Mouse (Mus musculus): ENCODE data around the gene Rgs6.

Rgs6 gene

GRCm38 (mm10) chr12:83043980-83044620, 456.0 kb downstream of the Rgs6 start:
- DNase-seq: no peak

- no peak for DNase-seq
Observed at GRCm38 (mm10) chr12:83044621-83044990, 456.5 kb downstream of the Rgs6 start.

GRCm38 (mm10) chr12:83045001-83045531, 457.0 kb downstream of the Rgs6 start:
- DNase-seq: no peak

DNA sequence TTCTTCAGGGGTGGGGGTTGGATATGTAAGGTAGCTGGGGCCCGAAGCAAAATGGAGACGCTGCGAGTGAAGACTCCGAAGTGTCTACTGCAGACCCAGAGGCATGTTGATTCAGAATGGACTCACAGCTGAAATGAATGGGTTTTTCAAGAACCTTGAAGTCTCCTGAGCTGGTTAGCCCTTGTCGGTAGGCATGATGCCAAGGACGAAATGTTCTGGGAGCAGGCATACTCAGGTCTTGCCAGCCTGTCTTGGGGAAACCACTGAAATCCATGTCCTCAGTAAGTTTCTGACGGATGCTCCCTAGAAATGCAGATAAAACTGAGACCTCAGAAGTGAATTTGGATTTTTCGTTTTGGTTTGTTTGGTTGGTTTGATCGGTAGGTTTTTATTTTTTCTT, 458.6 kb downstream of the Rgs6 start:
- DNase-seq: no peak

DNA sequence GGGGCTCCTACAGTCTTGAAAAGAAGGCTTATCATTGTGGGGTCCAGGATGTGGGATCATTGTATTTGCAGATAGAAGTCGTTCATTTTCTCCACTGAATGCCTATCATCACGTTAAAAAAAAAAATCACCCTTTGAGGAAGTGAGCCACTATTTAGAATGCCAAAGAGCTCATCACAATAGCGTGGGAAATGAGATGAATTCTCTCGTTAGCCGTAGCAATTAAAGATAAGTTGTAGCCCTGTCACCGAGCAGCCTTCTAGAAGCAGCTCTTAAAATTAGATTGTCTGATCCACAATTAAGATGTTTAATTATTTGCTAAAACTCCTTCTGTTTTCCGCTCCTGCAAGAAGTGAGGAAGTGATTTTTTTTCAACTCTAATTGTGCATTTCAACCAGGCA, 459.6 kb downstream of the Rgs6 start:
- DNase-seq: no peak

DNA sequence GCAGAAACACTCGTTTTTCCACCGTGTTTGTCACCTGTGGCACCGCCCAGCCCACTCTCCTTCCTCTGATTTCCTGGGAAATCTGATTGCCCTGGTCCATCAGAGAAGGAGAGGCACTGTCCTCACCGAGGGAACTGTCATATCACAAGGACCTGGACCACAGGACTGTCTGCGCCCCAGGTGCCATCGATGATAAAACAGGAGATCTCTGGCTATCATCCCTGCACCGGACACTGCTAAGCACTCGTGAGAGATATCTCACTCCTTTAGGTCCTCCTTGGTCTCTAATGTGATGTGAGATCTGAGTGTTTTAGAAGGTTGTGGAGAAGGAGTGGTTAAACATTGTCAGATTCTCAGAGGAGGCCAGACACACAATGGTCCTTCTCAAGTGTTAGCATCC, 462.4 kb downstream of the Rgs6 start:
- peak; percentile 16 for DNase-seq

DNA sequence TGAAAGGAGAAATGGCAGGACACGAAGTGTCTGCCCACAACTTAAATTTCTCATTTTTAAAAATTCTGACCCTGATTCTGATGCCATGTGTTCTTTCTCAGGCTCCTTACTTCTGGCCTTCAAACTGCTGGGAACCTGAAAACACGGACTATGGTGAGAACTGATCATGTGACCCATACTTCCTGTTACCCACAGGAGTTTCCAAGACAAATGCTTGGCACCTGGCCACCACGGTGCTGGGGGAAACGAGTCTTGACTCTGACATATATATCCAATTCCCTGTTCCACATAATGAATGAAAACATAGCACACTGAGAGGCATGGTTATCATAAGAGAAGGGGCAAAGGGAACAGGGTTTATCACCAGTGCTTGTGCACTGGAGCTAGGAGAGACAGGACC, 464.3 kb downstream of the Rgs6 start:
- no peak for DNase-seq

DNA sequence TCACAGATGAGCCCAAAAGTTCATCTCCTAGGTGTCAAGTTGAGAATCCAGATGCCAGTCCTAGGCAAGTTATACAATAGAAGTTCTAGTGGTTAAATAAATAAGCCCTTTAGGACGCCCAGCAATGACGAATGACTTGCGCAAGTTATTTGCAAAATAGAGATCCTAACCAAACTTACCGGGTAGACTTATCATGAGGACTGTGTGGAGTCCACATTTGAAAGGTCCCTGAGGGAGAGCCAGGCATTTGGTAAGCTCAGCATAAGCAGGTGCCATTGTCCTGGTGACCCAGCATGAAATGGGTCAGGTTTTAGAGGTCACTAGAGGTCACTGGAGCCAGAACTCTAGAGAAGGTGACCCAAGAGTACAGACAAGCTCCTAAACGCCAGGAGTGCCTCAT, 467.6 kb downstream of the Rgs6 start:
- no peak for DNase-seq

GRCm38 (mm10) chr12:83066426-83066825, 478.3 kb downstream of the Rgs6 start:
- no peak for DNase-seq

GRCm38 (mm10) chr12:83070848-83071247, 482.8 kb downstream of the Rgs6 start:
- no peak for DNase-seq

DNA sequence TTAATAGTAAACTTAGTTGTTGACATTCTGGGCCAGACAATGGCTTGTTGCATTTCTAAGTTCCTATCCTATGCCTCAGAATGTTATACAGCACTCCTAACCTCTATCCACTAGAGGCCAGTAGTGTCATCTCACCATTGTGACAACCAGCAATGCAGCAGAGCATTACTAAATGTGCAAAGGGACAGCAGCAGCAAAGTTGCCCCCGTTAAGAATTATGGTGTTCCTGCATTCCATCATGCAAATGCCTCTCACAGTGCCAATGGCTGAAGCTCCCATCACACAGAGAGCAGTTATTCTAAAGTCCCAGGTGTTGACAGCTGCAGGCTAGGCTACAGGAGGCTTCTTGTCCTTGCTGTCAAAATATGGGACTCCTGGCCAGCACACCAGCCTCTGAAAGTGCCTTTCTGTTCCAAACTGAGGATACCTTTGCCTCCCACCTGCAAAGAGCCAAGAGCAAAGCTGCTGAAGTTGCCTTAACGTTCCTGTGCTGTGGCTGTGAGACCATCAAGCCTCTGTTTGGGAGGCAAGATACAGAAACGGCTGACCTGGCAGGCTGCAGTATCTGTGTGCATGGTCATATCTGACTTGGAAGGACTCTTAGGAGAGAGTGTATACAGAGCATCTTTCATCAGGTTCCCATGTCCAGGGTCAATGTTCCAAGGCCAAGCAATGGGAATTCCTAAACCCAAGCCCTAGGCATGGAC, 484.2 kb downstream of the Rgs6 start:
- peak; percentile 74 for DNase-seq

DNA sequence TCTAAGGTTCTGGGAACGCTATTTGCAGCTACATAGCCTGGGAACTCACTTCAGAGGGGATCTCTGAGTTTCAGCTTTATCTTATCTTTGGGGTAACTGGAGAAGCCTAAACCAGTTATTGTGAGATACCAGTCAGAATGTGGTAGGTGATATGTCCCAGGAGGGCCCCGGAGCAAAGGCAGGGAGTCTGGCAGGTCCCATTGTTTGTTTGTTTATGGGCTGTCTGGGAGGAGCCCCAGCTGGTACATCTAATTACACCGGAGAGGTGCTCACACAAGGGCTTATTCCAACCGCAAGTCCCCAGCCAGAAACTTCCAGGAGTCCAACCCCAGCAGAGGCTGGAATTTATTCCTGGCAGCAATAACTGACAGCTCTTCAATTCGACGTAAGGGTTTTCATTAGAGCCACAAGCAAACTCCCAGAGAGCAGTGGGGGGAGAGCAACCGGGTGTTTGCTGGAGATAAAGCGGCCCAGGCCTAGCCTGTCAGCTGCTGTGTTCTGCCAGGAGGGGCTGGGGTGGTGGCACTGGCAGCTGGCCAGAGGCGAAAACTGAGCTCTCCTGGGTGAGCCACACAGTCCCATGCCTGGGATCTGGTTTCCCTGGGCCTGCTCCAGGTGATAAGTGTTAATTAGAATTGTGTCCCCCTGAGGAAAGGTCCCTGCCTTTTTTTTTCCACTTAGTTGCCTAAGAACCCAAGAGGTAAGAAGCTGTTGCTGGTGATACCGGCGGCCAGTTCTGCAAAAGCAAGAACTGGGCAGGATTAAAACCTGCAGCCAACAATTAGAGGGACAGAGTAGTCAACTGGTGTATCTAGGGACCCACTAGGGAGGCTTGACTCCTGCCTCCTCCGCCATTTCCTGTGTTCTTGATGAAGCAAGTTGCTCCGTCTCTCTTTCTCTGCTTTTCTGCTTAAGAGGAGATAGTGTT, 485.1 kb downstream of the Rgs6 start:
- peak; percentile 97 for DNase-seq

GRCm38 (mm10) chr12:83073879-83074368, 485.8 kb downstream of the Rgs6 start:
- peak; percentile 39 for DNase-seq

DNA sequence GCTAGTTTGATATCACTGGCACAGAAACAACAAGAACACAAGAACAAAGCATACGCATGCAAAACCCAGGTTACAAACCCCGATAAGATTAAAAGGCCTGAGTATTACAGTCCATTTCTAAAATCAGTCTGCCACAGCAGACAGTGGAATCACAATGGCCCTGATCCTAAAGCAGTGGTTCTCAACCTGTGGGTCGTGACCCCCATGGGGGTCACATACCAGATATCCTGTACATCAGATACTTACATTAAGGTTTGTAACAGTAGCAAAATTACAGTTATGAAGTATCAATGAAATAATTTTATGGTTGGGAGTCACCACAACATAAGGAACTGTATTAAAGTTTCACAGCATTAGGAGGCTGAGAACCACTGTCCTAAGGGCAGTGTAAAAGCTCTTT, 488.1 kb downstream of the Rgs6 start:
- DNase-seq: no peak

GRCm38 (mm10) chr12:83077486-83077885, 489.4 kb downstream of the Rgs6 start:
- no peak for DNase-seq

DNA sequence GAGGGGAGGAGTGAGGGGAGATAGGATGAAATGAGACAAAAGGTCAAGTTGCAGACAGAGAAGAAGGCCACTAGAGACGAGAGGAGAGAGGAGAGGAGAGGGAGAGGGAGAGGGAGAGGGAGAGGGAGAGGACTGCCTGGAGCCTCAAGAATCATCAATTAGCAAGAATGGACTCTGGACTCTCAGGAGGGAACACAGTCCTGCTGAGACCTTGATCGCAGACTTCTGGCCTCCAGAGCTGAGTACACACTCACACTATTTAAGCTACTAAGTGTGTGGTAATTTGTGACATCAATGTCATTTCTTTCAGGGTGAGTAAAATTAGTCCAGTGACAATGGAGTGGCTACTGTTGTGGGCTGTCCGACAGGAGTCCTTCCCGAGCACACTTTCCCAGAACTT, 495.3 kb downstream of the Rgs6 start:
- no peak for DNase-seq

GRCm38 (mm10) chr12:83084614-83085013, 496.5 kb downstream of the Rgs6 start:
- DNase-seq: no peak

GRCm38 (mm10) chr12:83087010-83087409, 498.9 kb downstream of the Rgs6 start:
- DNase-seq: no peak

DNA sequence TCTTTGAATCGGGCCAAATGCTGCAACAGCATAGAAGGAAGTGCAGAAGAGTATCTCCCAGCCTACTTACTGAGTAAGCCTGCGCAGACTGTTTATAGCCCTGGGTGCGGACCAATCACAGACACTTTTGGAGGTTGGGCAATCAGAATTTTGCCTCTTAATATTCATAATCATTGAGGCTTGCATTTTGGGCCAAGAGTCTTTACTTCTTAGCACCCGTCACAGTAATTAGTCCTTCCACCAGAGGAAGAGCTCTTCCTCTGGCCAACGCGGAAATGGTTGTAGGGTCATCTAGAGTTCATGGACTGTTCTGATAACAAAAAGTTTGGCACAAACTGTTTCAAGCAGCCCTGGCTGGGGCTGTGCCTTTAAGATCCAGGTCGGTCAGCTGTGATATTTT, 499.5 kb downstream of the Rgs6 start:
- no peak for DNase-seq

GRCm38 (mm10) chr12:83092001-83092400, 503.9 kb downstream of the Rgs6 start:
- DNase-seq: peak; percentile 31

DNA sequence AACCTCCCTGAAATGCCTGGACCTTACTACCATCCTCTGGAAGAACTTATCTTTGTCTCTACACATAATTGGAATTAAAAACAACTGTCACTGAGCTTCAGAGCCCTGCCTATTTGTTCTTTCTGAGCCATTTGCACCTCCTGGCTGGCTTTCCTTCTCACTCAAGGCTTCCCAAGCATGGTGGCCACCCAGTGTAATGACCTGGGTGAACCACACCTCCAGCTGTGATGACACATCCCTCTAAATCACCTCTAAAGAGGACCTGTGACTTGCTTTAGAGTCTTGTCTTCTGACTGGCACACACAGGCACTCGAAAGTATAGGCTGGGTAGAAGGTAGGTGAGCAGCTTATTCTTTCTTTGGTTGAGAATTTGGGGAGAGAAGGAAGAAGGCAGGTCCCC, 509.7 kb downstream of the Rgs6 start:
- DNase-seq: no peak

DNA sequence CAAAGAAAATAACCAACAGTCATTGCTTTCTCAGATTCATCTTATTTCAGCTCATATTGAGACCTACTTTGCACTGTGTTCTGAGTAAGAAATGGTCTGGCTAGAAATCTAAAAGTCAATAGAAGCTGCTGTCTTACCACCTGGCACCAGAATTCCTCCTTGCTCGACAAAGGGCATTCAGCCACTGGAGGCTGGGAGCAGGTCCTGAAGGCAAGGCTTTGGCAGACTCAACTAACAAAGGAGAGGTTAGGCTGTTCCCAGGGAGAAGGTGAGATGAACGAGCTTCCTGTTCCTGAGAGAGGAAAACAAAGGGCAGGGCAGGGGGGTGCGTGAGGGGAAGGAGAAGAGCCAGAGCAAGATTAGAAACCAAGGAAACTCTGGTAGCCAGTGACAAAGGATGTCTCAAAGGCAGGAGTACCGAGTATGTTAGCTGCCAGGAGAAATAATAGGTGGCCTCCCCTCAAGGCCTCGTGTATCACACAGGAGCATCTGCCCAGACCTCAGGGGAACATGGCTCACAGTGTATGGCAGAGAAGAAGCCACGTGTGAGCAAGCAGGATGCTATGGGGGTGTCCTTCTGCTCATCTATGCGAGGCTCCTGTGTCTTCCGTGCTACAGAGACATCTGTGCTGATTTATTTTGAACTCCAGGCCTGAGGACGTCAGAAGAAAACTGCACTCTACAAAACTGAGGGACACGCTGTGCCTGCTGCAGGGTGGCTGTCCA, 510.7 kb downstream of the Rgs6 start:
- no peak for DNase-seq

DNA sequence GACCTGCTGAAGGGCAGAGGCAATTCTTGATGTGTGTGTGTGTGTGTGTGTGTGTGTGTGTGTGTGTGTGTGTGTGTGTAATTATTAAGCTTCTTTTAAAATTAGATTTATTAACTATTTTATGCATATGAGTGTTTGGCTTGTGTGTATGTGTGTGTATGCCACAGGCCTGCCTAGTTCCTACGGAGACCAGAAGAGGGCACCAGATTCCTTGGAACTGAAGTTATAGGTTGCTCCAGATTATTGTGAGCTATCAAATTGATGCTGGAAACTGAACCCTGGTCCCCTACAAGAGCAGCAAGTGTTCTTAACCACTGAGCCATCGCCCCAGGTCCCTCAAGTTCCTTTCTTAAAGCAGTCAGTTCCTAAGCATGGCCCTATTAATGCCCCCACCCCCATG, 511.8 kb downstream of the Rgs6 start:
- DNase-seq: peak; percentile 64
